Mouse (Mus musculus) right cerebral cortex, postnatal 10 days (tissue): ENCODE measurements around the gene Cdt1.

Experiments used
- DNase-seq, 2 experiments: peaks; one replicate each; pipeline ENCODE4 v3.0.0; 2021; ENCODE audit warnings: low spot score in 2 of 2

Cdt1 gene

GRCm38 (mm10) chr8:122567361-122568108 lies at the start of gene Cdt1:
Gene Cdt1 (plus strand): TSS chr8:122568015.
- peak; percentile 97 for DNase-seq

GRCm38 (mm10) chr8:122520611-122521010 lies 47.2 kb upstream of the Cdt1 start:
- no peak for DNase-seq

GRCm38 (mm10) chr8:122522796-122523651 lies 44.8 kb upstream of the Cdt1 start:
- DNase-seq = no peak

GRCm38 (mm10) chr8:122523652-122524360 lies 44.0 kb upstream of the Cdt1 start:
- DNase-seq = peak; percentile 69 to 86

GRCm38 (mm10) chr8:122524506-122524905 lies 43.3 kb upstream of the Cdt1 start:
- no peak for DNase-seq

GRCm38 (mm10) chr8:122525004-122525403 lies 42.8 kb upstream of the Cdt1 start:
- no peak for DNase-seq

GRCm38 (mm10) chr8:122526084-122526483 lies 41.7 kb upstream of the Cdt1 start:
- no peak for DNase-seq

- no peak for DNase-seq
These were observed 41.2 kb upstream of the Cdt1 start for GRCm38 (mm10) chr8:122526526-122527170.

GRCm38 (mm10) chr8:122527937-122528336 lies 39.9 kb upstream of the Cdt1 start:
- no peak for DNase-seq

GRCm38 (mm10) chr8:122529159-122529558 lies 38.7 kb upstream of the Cdt1 start:
- DNase-seq = no peak

- DNase-seq = no peak
These were observed 36.5 kb upstream of the Cdt1 start for GRCm38 (mm10) chr8:122531312-122531711.

GRCm38 (mm10) chr8:122537033-122537432 lies 30.8 kb upstream of the Cdt1 start:
- DNase-seq = no peak

GRCm38 (mm10) chr8:122537812-122538211 lies 30.0 kb upstream of the Cdt1 start:
- no peak for DNase-seq

GRCm38 (mm10) chr8:122538310-122539076 lies 29.3 kb upstream of the Cdt1 start:
- DNase-seq = no peak

GRCm38 (mm10) chr8:122544138-122544537 lies 23.7 kb upstream of the Cdt1 start:
- DNase-seq = no peak

- DNase-seq = no peak
These were observed 21.6 kb upstream of the Cdt1 start for GRCm38 (mm10) chr8:122546066-122546755.

- DNase-seq = no peak
These were observed 20.9 kb upstream of the Cdt1 start for GRCm38 (mm10) chr8:122546811-122547453.

- DNase-seq = peak in 1 of 2 experiments; percentile 52
These were observed 20.0 kb upstream of the Cdt1 start for GRCm38 (mm10) chr8:122547815-122548214.

- DNase-seq = no peak
These were observed 19.5 kb upstream of the Cdt1 start for GRCm38 (mm10) chr8:122548331-122548730.
